Mouse (Mus musculus) olfactory bulb, adult 2 months (tissue): ENCODE results near the gene Gm10719.
"Not testable (repeated sequence)": the region's sequence is repeated elsewhere in the genome, so short reads cannot be mapped to it uniquely, and the experiment has no call there.

Source experiments
- CTCF ChIP-seq: fragments of 200-500 bp; IDR thresholded peaks from 2 replicates; pipeline ENCODE4 v1.5.1; 2012; ENCODE audit warnings: low read depth, mild to moderate bottlenecking, low read length, moderate library complexity; ENCODE audit not compliant: insufficient read depth
- POLR2A ChIP-seq: fragments of 200-500 bp; IDR thresholded peaks from 2 replicates; pipeline ENCODE4 v1.6.1; 2012; ENCODE audit warnings: mild to moderate bottlenecking, low read depth, low read length, moderate library complexity; ENCODE audit not compliant: insufficient read depth

- not testable (repeated sequence) for TF ChIP-seq POLR2A, CTCF
These were observed 12.2 kb downstream of the Gm10719 start for GRCm38 (mm10) chr9:3029276-3030000.
